Mouse (Mus musculus) left cerebral cortex, postnatal 25 days (tissue): ENCODE results near the gene Ip6k3. TPM values are rescaled to one million over a fixed set of nuclear protein-coding genes. Genes with fewer than 3 reads are reported as not detected.
A peak's percentile ranks its signal among the peaks of the same experiment; 100 is the strongest.

Experiments
- DNase-seq, 2 experiments: peaks; one replicate each; pipeline ENCODE4 v3.0.0; 2022; ENCODE audit warnings: low spot score in 2 of 2, mixed read lengths in 1 of 2
- intact Hi-C: fragments of 180-260 bp; cut with DNase I; formaldehyde crosslinking; loops from one replicate; pipeline ENCODE4 v1.15.1; 2025
- total RNA-seq, 2 experiments: library from RNA; stranded (reverse); gene quantifications; 2 replicates each; pipeline ENCODE4 v1.2.3; 2021

Ip6k3 gene
- total RNA-seq, 2 experiments from 2014 or later, result 0.32 to 0.44 TPM

DNA sequence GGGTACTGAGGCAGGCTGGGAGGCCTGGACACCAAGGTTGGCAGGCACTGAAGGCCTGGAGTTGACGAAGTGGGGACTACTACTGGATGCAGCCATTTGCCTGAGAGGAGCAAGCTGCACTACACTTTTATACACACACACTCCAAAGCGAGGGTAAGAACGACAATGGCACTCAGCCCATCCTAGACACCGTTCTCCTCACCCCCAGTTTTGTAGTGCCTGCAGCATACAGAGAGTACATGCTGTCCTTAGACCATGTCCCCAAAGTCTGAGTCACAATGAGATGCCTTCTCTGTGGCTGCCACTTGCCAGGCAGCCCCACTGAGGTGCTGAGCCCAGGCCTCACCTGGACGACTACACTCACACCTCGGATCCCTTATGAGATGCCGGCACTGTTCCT lies 37.8 kb downstream of the Ip6k3 start:
- no peak for DNase-seq
- intact Hi-C loops, result loop anchor here (10.0 kb wide), 1 partner anchor 185 kb away; the partner anchor contains the start of gene Syngap1

DNA sequence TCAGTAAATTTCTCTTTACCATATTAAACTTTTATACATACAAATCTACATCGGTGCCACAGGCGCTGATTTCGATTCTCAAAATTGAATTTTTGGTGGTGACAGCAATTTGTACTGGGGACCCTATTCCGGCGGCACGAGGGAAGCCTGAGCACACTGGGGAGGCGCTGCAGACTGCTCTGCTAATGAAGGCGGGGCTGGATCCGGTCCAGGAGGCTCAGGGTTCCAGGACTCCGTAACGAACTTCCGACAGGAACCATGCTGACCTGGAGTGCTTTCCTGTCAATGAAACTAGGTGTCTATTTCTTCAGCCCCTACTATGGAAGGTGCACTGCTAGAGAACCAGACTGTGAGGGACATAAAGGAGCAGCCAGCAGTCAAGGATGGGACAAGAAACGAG lies 38.3 kb downstream of the Ip6k3 start:
- DNase-seq, result no peak
- intact Hi-C loops, result loop anchor here (10.0 kb wide), 1 partner anchor 184 kb away; the partner anchor contains the start of gene Syngap1

DNA sequence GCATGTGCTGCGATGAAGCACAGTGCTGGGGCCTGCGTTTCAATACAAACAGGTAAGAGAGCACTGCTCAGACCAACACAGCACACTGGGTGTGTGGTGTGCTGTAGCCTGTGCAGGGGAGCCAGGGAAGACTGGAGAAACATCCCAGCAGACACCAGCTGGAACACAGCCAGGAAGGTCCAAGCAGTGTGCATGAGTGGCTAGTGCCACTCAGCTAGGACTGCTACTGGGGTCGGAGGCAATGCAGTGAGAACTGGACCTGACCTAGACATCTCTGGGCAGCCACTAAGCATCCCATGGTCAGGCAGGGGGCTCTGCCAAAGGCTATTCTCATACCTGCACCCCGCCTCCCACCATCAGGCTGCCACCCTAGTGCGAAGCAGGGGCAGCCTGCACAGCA lies 39.4 kb downstream of the Ip6k3 start:
- intact Hi-C loops, result loop anchor here (10.0 kb wide), 1 partner anchor 183 kb away; the partner anchor contains the start of gene Syngap1
- DNase-seq, result no peak

DNA sequence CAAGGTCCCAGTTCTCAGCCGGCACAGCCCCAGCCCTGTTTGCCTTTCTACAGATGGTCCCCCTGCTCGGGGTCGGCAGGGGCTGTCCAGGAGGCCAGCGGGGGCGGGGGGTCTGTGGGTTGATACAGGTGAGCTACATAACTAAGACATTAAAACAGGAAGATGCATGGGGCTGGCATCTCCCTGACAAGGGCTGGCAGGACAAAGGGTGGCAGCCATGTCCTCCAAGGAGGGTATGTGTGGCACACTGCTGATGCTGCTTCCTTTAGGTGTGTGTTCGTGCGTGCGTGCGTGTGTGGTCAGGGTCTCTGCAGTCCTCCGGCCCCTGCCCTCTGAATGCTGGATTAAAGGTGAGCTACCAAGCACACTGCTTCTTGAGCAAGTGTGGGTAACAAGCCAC lies 40.6 kb downstream of the Ip6k3 start:
- intact Hi-C loops, result loop anchor here (10.0 kb wide), 1 partner anchor 182 kb away; the partner anchor contains the start of gene Syngap1
- DNase-seq, result no peak

DNA sequence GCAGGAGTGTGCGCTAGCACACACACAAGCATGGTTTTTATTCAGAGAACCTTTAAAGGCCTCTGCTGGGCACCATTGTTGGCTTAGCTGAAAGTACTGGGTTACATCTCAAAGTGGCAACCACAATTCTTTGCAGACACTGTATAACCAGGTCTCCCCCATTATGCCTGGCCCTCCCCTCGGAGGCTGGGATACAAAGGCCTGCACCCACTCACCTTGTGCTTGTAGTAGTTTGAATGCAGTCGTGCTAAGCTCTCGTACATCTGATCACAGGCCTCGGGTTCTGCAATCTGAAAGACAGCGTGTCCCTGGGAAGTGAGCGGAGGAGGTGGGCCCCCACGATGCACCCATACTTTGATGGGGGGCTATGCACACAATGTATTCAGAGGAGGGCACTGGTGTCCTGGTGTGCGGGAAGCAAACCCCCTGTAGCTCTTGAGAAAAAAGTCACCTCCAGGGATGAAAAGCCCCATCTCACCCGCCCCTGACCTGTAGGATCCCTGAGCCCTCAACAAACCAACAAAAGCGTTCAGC lies 41.9 kb downstream of the Ip6k3 start:
- intact Hi-C loops, result loop anchor here (2.0 to 10.0 kb wide), 2 partner anchors 93 to 181 kb away; partner anchors contain the start of gene Syngap1
- DNase-seq, result no peak

DNA sequence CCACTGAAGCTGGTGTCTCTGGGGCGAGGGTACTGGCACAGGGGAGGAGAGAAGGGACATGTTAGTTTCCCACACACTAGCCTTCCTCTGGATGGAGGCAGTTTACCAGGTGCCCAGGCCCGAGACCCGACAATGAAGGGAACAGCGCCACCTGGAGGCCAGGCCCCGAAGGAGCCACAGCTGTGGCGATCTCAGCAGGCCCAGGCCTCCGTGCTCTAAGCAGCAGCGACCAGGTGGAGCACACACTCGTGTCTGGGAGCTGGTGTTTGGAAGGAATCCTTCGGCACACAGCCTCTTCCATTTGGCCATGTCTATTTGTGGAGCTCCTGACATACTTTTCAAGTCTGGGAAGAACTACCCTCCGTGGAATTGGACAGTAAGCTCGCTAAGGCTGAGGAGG lies 42.4 kb downstream of the Ip6k3 start:
- intact Hi-C loops, result loop anchor here (2.0 to 10.0 kb wide), 2 partner anchors 92 to 180 kb away; partner anchors contain the start of gene Syngap1
- peak; percentile 68 to 87 for DNase-seq

DNA sequence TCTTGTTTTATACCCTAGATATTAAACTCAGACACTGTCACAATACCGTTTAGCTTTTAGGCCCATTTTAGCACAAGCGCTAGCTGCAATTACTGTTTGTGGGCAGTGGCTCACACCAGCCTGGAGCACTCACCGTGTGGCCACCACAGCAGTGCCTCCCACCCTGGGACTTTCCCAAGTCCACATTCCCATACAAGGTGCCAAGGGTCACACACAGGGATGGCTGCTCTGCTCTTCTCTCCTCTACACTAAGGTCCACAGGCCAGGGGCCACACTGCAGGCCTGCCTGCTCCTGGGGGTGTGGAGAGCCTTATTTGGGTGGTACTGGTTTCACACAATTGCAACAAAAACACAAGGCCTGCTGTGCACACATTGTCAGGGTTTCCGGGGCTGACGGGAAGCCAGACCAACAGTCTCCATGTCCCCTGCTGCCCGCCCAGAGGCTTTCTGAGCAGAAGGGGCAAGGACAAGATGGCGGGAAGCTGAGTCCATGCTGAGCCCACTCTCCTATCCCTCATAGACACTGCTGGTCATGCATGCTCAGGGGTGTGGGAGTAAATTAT lies 43.7 kb downstream of the Ip6k3 start:
- DNase-seq, result no peak
- intact Hi-C loops, result loop anchor here (2.0 to 10.0 kb wide), 2 partner anchors 91 to 179 kb away; partner anchors contain the start of gene Syngap1

DNA sequence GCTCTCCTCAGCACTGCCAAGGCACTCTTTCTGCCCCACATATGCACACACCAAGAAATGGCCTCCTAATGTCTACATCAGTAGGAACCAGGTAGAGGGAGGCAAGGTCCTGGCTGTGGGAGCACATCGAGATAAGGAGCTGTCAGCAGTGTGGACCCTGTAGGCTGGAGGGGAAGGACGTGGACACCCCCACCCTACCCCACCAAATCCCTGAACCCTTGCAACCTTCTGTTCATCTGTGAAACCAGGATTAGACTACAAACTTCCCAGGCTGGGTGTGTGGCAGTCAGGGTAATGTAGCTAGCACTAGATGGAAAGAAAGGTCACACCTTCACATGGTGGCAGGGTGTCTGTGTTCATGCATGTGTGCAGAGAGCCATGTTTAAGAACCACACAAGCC lies 44.5 kb downstream of the Ip6k3 start:
- intact Hi-C loops, result loop anchor here (10.0 kb wide), 1 partner anchor 178 kb away; the partner anchor contains the start of gene Syngap1
- no peak for DNase-seq

DNA sequence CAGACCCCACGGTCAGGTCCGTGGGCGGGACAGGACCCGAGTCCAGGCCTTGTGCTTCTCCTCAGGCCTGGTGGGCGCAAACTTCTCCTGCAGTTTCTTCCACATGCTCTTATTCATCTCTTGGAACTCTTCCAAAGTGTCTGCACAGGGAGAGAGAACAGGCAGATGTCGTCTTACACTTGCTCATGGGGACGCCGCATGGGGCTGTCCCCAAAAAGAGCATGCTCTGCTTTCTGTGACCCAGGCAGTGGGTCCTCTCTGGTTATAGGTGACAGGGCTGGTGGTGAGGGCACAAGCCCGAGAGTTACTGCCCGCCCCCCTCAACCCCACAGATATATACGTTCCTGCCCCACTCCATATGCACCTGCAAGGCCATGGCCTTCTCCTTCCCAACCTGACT lies 44.9 kb downstream of the Ip6k3 start:
- intact Hi-C loops, result loop anchor here (10.0 kb wide), 1 partner anchor 178 kb away; the partner anchor contains the start of gene Syngap1
- DNase-seq, result peak in 1 of 2 experiments; percentile 47

DNA sequence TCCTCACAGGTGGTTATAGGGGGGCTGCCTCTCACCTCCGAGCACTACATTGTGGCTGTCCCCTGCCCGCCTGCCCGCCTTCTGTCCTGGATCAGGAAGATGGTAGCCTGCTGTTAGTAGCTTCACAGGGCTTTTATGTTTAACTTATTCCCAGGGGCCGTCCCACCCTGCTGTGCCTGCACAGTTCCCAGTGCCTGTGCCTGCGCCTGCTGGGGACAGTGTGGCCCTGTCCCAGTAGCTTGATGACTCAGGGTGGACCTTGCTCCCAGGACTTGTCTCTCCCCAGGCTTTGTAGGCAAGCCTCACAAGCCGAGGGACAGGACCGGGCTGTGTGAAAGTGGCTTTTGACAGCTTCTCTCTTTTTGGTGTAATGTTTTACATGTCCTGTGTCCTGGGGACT lies 45.8 kb downstream of the Ip6k3 start:
- no peak for DNase-seq
- intact Hi-C loops, result loop anchor here (10.0 kb wide), 1 partner anchor 177 kb away; the partner anchor contains the start of gene Syngap1

DNA sequence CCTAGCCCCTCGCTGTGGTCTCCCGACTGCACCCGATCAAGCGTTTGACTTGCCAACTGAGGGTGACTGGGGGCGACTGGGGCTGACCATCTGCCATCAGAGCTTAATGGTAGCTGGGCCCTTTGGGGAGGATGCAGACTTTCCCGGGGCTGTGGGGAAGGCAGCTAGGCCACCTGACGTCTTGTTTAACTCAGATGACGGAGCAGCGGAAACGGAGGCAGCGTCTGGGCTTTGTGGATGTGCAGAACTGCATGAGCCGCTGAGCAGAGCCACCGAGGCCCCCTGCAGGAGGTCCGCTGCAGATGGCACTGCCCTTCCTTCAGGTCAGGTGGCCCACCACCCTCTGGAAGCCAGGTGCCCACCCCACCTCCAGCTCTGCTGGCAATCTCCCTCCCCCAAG lies 46.3 kb downstream of the Ip6k3 start:
- intact Hi-C loops, result loop anchor here (10.0 kb wide), 1 partner anchor 176 kb away; the partner anchor contains the start of gene Syngap1
- peak in 1 of 2 experiments; percentile 46 for DNase-seq

DNA sequence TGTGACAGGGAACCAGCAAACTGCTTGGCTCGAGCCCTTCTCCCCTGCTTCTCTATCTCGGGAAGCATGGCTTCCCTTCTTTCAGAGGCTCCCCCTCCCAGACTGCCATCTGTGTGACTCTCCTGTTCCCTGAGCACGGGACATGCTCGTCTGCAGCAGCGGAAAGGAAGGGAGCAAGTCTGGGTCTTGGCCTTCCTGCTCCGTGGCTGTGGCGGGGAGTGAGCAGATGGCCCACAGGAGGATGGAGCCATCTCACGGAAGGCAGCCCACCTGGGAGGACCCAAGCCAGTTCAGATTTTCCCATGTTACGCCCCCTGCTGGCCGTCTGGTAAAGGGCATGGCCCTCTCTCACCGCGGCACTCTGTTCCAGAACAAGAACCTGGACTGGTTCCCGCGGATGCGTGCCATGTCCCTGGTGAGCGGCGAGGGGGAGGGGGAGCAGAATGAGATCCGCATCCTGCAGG lies 47.0 kb downstream of the Ip6k3 start:
- DNase-seq, result peak; percentile 62 to 66
- intact Hi-C loops, result loop anchor here (10.0 kb wide), 1 partner anchor 176 kb away; the partner anchor contains the start of gene Syngap1

DNA sequence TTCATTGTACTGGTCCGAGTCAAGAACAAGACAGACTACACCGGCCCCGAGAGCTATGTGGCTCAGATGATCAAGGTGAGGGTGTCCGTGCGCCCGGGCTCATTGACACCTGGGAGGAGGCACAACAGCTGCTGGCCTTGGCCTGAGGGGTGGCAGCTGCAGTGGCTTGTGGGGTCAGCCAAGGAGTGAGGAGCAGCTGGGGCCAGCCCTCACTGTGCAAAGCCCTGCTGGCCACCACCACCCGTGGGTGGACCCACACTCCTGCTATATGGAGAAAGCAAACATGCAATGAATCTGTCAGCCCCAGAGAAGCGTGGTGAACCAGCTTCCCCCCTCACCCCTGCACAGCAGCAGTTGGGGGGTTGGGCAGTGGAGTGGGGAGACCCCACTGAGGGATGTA lies 47.6 kb downstream of the Ip6k3 start:
- no peak for DNase-seq
- intact Hi-C loops, result loop anchor here (10.0 kb wide), 2 partner anchors 175 to 205 kb away; partner anchors contain the start of genes Kifc5b and Syngap1

DNA sequence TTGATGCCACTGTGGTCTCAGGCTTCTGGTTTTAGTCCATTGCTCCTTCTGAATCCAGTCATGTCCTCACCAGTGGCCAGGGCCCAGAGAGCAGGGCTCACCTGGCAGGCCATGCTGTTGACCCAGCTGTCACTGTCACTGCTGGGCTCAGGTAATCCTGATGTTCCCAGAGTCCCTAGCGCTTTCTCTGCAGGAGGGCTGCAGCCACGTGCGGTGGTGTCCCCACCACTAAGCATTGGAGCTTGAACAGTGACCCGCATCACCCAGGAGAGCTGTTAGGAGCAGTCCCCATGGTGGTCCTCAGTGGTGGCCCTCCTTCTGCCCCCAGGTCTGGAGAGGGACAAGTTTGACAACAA lies 48.1 kb downstream of the Ip6k3 start:
- DNase-seq, result no peak
- intact Hi-C loops, result loop anchor here (10.0 kb wide), 1 partner anchor 205 kb away; the partner anchor contains the start of gene Kifc5b

DNA sequence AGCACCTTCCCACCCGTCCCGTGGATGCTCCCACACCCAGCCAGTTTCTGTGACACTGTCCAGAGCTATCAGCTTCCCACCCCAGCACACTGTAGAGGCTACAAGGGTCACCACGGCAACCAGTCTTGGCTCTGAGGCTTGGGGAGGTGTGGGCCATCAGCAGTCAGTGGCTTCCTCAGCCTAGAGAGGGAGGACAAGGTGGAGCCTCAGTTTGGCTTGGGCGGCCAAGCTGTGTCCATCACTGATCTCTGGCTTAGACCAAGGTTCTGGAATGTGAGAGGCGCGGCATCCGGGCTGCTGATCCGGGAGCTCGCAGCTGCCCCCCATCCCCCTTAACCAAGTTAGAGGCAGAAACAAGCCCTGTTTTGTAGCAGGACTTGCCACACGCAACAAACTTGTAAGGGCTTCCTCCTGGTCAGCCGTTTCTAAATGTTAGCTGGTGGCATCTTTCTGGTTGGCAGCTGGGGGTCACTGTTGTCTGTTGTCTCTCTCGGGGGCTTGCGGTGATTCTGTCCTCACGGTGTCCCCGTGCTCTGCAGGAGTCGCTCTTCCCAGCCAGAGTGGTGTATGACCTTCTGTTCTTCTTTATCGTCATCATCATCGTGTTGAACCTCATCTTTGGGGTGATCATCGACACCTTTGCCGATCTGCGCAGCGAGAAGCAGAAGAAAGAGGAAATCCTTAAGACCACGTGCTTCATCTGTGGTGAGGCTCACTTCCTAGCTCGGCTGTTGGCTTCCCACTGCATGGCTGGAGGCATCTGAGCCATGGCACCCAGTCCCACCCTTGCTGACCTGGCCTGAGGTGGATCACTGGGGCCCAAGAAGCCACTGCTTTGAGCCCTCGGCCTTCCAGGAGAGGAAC lies 48.7 kb downstream of the Ip6k3 start:
- DNase-seq, result no peak
- intact Hi-C loops, result loop anchor here (10.0 kb wide), 1 partner anchor 204 kb away; the partner anchor contains the start of gene Kifc5b

DNA sequence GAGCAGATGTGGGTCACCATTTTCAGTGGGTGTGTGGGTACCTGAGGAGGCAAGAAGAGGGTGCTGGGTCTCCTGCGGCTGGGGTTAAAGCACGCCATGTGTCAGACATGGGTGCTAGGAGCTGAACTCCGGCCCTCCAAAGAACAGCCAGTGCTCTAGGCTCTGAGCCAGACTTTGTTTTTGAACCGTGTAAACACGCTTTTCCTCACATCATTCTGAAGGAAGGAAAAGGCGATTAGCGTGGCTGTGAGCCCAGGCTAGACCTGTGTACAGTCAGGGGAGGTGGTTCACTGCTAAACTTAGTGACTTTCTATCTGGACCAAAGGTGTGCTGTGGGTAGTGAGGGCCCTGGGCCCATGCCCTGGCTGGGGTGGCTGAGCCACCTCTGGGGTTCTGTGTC lies 57.5 kb downstream of the Ip6k3 start:
- no peak for DNase-seq
- intact Hi-C loops, result loop anchor here (10.0 kb wide), 1 partner anchor 195 kb away; the partner anchor contains the start of gene Kifc5b

DNA sequence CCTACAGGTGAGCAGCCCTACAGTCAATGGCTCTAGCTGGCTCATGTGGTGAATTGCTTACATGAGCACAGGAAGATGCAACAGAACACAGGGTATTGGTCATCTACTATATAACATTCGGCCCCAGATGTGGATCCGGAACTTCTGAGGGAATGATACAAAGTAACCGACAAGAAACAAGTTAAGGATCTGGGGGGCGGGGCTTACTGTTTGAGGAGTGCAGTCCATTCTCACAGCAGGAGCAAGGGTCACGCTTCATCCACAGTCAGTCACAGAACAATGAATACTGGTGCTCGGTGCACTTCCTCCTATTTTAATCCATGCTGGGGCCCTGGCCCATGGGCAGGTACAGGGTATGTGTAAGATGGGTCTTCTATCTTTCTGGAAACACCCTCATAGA lies 59.7 kb downstream of the Ip6k3 start:
- DNase-seq, result no peak
- intact Hi-C loops, result no loop called here

DNA sequence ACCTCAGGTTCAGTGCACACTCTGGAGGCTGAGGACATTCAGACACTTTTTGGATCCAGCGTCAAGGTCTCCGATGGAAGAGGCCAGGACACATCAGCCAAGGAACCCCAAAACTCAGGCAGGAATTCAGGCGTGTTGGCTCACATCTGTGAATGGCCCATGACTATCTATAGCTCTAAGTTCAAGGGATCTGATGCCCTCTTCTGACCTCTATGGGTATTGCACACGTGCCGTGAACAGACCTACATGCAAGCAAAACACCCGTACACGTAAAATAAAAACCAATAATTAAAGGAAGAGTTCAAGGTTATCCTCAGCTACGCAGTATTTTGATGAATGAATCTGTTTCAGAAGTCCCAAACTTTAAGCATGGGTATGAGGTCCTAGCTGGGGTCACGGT lies 60.9 kb downstream of the Ip6k3 start:
- intact Hi-C loops, result no loop called here
- DNase-seq, result no peak

DNA sequence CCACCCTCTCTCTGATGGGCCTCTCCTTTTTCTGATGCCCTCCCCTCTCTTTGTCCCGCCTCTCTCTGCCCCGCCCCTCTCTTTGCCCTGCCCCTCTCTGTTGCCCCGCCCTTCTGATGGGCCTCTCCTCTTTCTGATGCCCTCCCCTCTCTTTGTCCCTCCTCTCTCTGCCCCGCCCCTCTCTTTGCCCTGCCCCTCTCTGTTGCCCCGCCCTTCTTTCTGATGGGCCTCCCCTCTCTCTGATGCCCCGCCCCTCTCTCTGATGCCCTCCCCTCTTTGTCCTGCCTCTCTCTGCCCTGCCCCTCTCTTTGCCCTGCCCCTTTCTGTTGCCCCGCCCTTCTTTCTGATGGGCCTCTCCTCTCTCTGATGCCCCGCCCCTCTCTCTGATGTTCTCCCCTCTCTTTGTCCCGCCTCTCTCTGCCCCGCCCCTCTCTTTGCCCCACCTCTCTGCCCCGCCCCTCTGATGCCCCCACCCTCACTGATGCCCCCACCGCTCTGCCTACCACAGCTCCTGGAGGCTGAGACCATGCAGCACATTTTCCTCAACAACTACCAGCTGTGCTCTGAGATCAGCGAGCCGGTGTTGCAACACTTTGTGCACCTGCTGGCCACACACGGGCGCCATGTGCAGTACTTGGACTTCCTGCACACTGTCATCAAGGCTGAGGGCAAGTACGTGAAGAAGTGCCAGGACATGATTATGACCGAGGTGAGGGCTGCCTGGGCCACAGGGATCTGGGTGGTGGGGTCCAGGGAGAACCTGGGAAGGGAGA lies 61.7 kb downstream of the Ip6k3 start:
- DNase-seq, result no peak
- intact Hi-C loops, result no loop called here
